Mouse (Mus musculus) liver, embryonic 12.5 days (tissue): Measurements from ENCODE around the gene Ccnq. TPM values are rescaled to one million over a fixed set of nuclear protein-coding genes. Genes with fewer than 3 reads are reported as not detected.
"Not testable (repeated sequence)": the region's sequence is repeated elsewhere in the genome, so short reads cannot be mapped to it uniquely, and the experiment has no call there.

ENCODE experiments used
- ATAC-seq: fragments of 200-750 bp; cut with Nextera tagmentation; 2 replicates; pipeline ENCODE4 v1.8.0; 2017; ENCODE audit warnings: moderate number of reproducible peaks, mild to moderate bottlenecking, moderate library complexity
- H3K27ac ChIP-seq: fragments of 300-500 bp; sonication (generic); 2 replicates; pipeline ENCODE4 v1.5.1; 2016; ENCODE audit warnings: mild to moderate bottlenecking
- H3K27me3 ChIP-seq: fragments of 300-500 bp; sonication (generic); replicated peaks from 2 replicates; pipeline ENCODE4 v1.6.1; 2016; ENCODE audit warnings: mild to moderate bottlenecking, moderate library complexity
- H3K36me3 ChIP-seq: fragments of 300-500 bp; sonication (generic); 2 replicates; pipeline ENCODE4 v1.6.1; 2016; ENCODE audit warnings: mild to moderate bottlenecking, moderate library complexity
- H3K4me1 ChIP-seq: fragments of 300-500 bp; sonication (generic); 2 replicates; pipeline ENCODE4 v1.6.1; 2016
- H3K4me2 ChIP-seq: fragments of 300-500 bp; sonication (generic); 2 replicates; pipeline ENCODE4 v1.6.1; 2016; ENCODE audit warnings: mild to moderate bottlenecking, moderate library complexity
- H3K4me3 ChIP-seq: fragments of 300-500 bp; sonication (generic); 2 replicates; pipeline ENCODE4 v1.5.1; 2016; ENCODE audit warnings: mild to moderate bottlenecking, moderate library complexity
- H3K9ac ChIP-seq: fragments of 300-500 bp; sonication (generic); 2 replicates; pipeline ENCODE4 v1.6.1; 2016; ENCODE audit warnings: mild to moderate bottlenecking, moderate library complexity
- H3K9me3 ChIP-seq: fragments of 300-500 bp; sonication (generic); replicated peaks from 2 replicates; pipeline ENCODE4 v1.6.1; 2016; ENCODE audit warnings: mild to moderate bottlenecking, moderate library complexity
- WGBS: fragments of 180-500 bp; shearing (Covaris S2); methylation state at CpG from one replicate; pipeline ENCODE4 v1.1.7; 2016; ENCODE audit not compliant: insufficient replicate concordance; 5-methylcytosine and 5-hydroxymethylcytosine counted together
- polyA plus RNA-seq: library from polyadenylated mRNA; unstranded; fragments of >200 nt; fragmentation: Nextera tagmentation; extraction: Ambion mirVana; gene quantifications from 2 replicates; pipeline ENCODE4 v1.2.1, GENCODE M21; 2016

The Ccnq gene
- polyA plus RNA-seq, 1 experiment from 2014 or later = 32.4 TPM

- not testable (repeated sequence) for H3K4me3 ChIP-seq, H3K9me3 ChIP-seq, H3K27me3 ChIP-seq, H3K9ac ChIP-seq, H3K4me2 ChIP-seq, H3K36me3 ChIP-seq, ATAC-seq, H3K27ac ChIP-seq
- peaks cover 27% of the 10 kb centered on the region for H3K4me1 ChIP-seq
- WGBS = 44% methylated on average over 1 of the region's 1 CpGs
Measured at GRCm38 (mm10) chr11:78754177-78754576, 2.6 kb upstream of the Ccnq start.

DNA sequence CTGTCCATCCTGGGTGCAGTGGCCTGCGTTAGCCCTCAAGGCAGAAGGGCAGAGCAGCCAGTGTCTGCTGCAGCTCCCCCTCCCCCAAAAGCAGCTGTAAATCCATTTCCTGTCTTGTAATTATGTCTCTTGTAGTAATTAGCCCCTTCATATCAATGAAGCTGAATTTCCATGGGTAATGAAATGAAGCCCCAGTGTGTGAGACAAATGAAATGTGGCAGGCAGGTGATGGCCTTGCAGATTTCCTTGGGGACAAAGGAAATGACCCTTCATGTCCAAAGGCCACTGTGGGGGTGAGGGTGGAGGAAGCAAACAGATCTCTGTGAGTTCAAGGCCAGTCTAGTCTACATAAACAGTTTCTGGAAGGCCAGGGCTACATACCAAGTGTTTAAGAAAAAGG is 1.7 kb upstream of the Ccnq start:
- H3K27me3 ChIP-seq = no peaks in the 10 kb centered on the region
- no peak overlapping the region for H3K9ac ChIP-seq
- peaks cover 18% of the 10 kb centered on the region for H3K36me3 ChIP-seq
- no peak overlapping the region for H3K27ac ChIP-seq
- H3K4me3 ChIP-seq = no peak overlapping the region
- H3K4me1 ChIP-seq = peaks cover 27% of the 10 kb centered on the region
- ATAC-seq = no peak
- WGBS = 76% methylated on average over 1 of the region's 1 CpGs
- H3K9me3 ChIP-seq = no peaks in the 10 kb centered on the region
- no peak overlapping the region for H3K4me2 ChIP-seq

GRCm38 (mm10) chr11:78751843-78752203 is 294 bp upstream of the Ccnq start:
- Histone ChIP-seq H3K4me1 (peaks cover 27% of the 10 kb centered on the region), H3K9me3 (no peaks in the 10 kb centered on the region), H3K9ac (peak overlapping the region; percentile 79), H3K36me3 (peaks cover 21% of the 10 kb centered on the region), H3K4me3 (peak overlapping the region; percentile 76), H3K27me3 (no peaks in the 10 kb centered on the region), H3K27ac (peak overlapping the region; percentile 74), H3K4me2 (peak overlapping the region; percentile 91)
- 4% methylated on average over 2 of the region's 2 CpGs for WGBS
- no peak for ATAC-seq

DNA sequence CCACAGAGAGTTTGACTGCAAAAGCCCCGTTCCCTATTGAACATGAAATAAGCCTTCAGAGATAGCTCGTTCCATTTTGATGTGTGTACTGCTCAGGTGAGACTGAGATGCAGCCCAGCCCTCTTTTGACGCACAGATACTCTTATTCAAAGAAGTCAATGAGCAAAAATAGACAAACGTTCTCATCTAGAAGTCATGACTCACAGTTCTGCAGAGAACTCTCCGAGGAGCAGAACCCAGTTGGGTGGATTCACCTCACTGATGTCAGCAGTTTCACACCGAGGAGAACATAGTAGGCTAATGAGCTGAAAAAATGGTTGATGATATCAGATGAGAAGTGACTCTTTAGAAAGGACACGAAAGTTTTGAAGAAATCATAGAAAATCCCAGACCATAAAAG is 5.3 kb downstream of the Ccnq start:
- Histone ChIP-seq H3K4me3 (no peak overlapping the region), H3K9ac (no peak overlapping the region), H3K36me3 (peaks cover 21% of the 10 kb centered on the region), H3K4me2 (no peak overlapping the region), H3K4me1 (peaks cover 17% of the 10 kb centered on the region), H3K9me3 (no peaks in the 10 kb centered on the region), H3K27ac (no peak overlapping the region), H3K27me3 (no peaks in the 10 kb centered on the region)
- no peak for ATAC-seq
- WGBS = 71% methylated on average over 7 of the region's 7 CpGs

GRCm38 (mm10) chr11:78745475-78745874 is 6.1 kb downstream of the Ccnq start:
- no peak overlapping the region for H3K9ac ChIP-seq
- ATAC-seq = no peak
- no peak overlapping the region for H3K4me3 ChIP-seq
- 47% methylated on average over 4 of the region's 4 CpGs for WGBS
- H3K27ac ChIP-seq = no peak overlapping the region
- no peaks in the 10 kb centered on the region for H3K27me3 ChIP-seq
- H3K4me1 ChIP-seq = peaks cover 10% of the 10 kb centered on the region
- no peak overlapping the region for H3K4me2 ChIP-seq
- peaks cover 21% of the 10 kb centered on the region for H3K36me3 ChIP-seq
- H3K9me3 ChIP-seq = no peaks in the 10 kb centered on the region

- H3K27me3 ChIP-seq = no peaks in the 10 kb centered on the region
- H3K4me2 ChIP-seq = no peak overlapping the region
- no peak overlapping the region for H3K27ac ChIP-seq
- no peaks in the 10 kb centered on the region for H3K36me3 ChIP-seq
- H3K9me3 ChIP-seq = no peaks in the 10 kb centered on the region
- H3K9ac ChIP-seq = no peak overlapping the region
- H3K4me1 ChIP-seq = no peaks in the 10 kb centered on the region
- WGBS = 52% methylated on average over 3 of the region's 3 CpGs
- H3K4me3 ChIP-seq = no peak overlapping the region
- no peak for ATAC-seq
Measured at GRCm38 (mm10) chr11:78742461-78742860, 9.1 kb downstream of the Ccnq start.

DNA sequence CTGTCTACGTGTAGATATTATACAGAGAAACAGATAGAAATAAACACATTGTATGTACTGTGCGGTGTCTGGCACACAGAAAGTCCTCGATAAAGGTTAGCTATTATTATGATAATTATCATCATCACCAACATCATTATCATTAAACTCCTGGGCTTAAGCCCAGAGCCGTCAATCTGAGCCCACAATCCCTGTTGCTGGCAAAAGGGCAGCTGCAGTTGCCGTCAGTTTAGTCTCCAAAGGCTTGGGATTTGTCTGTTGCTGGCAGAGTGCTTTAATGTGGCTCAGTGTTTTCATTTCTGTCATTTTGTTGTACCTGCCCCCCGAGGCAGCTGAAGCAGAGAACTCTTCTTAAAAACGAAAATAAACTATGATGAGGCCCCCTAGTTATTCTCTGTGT is 9.6 kb downstream of the Ccnq start:
- WGBS = 62% methylated on average over 7 of the region's 7 CpGs
- H3K36me3 ChIP-seq = no peaks in the 10 kb centered on the region

DNA sequence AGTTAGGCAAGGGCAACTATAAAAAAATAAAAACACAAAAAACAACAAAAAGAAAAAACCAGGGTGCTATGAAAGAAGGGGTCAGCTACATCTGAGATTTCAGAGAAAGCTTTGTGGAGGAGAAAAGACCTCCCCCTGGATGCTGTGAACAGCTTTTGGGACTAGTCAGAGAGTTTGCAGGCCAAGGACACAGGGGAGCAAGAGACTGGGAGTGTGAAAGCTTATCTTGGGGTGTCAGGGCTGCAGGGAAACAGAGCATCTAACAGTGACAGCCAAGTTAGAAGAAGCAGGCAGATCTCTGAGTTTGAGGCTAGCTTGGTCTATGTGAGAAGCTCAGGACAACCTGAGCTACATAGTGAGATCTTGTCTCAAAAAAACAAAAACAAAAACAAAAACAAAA is 12.2 kb downstream of the Ccnq start:
- H3K27me3 ChIP-seq = no peaks in the 10 kb centered on the region
- no peak for ATAC-seq
- H3K36me3 ChIP-seq = no peaks in the 10 kb centered on the region
- H3K4me2 ChIP-seq = no peak overlapping the region
- no peaks in the 10 kb centered on the region for H3K4me1 ChIP-seq
- no peak overlapping the region for H3K4me3 ChIP-seq
- H3K9me3 ChIP-seq = no peaks in the 10 kb centered on the region
- no peak overlapping the region for H3K27ac ChIP-seq
- H3K9ac ChIP-seq = no peak overlapping the region

More for the DNA sequence above, 9.6 kb downstream of the Ccnq start:
- Histone ChIP-seq H3K9ac (no peak overlapping the region), H3K4me3 (no peak overlapping the region), H3K27ac (no peak overlapping the region), H3K27me3 (no peaks in the 10 kb centered on the region), H3K4me2 (no peak overlapping the region), H3K4me1 (no peaks in the 10 kb centered on the region), H3K9me3 (no peaks in the 10 kb centered on the region)
- no peak for ATAC-seq

DNA sequence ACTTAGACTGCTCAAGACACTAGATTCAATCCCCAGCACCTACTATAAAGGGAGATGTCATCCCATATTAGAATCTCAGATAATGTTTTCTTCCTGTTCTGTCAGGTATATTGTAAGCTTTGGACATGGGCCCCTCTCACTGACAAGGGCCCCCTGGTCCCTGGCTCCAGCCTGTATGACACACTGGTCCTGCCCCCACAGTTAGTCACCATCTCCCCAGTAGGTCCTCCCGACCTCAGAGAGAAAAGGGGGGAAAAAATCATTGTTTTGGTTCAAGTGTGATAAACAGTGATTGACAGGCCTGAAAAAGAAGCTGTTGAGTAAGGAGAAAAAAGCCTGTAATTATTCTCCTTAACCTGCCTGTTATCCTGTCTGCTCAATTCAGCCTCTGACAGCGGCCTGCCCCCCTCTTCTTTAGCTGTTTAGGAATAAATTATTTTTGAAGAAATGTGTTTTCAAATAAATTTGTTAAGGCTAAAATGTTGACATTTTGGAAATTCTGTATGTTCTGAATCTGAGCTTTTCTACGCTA is 14.6 kb downstream of the Ccnq start:
- H3K4me1 ChIP-seq = peaks cover 9% of the 10 kb centered on the region; the same call in 1 of the 2 replicates
- no peak for ATAC-seq
- no peak overlapping the region for H3K9ac ChIP-seq
- H3K27ac ChIP-seq = no peak overlapping the region
- no peaks in the 10 kb centered on the region for H3K27me3 ChIP-seq
- H3K36me3 ChIP-seq = no peaks in the 10 kb centered on the region
- H3K4me2 ChIP-seq = no peak overlapping the region
- no peak overlapping the region for H3K4me3 ChIP-seq
- WGBS = 59% methylated on average over 3 of the region's 3 CpGs
- no peaks in the 10 kb centered on the region for H3K9me3 ChIP-seq

DNA sequence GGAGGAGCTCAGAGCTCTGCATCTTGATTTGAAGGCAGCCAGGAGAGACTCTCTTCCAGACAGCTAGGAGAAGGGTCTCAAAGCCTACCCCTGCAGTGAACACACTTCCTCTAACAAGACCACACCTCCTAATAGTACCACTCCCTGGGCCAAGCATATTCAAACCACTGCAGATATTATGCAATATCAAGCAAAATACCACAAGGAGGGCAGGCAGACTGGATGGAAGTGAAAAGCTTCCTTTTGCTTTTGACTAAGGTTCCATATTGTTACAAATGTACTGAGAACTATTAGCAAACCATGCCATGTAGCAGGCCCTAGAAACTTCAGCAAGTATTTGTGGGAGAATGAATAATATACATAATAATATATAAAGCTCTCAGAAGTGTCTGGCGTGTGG is 16.4 kb downstream of the Ccnq start:
- Histone ChIP-seq H3K4me1 (peaks cover 9% of the 10 kb centered on the region; the same call in 1 of the 2 replicates), H3K4me3 (no peak overlapping the region), H3K36me3 (no peaks in the 10 kb centered on the region), H3K27me3 (no peaks in the 10 kb centered on the region), H3K4me2 (no peak overlapping the region), H3K9me3 (no peaks in the 10 kb centered on the region), H3K27ac (no peak overlapping the region), H3K9ac (no peak overlapping the region)
- no peak for ATAC-seq
- 75% methylated on average over 1 of the region's 1 CpGs for WGBS

DNA sequence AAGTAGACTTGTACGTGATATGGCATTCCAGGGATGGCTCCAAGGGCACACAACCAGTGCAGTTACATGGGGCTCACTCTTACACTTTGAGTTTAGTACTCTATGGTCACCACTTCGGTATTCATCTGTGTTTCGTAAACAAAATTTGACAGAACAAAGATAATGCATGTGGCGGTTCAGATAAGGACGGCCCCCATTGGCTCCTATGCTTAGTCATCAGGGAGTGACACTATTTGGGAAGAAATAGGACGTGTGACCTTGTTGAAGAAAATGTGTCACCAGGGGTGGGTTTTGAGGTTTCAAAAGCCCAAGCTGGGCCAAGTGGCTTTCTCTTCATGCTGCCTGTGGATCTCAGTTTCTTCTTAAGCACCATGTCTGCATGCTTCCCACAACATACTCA is 18.9 kb downstream of the Ccnq start:
- Histone ChIP-seq H3K4me1 (peaks cover 9% of the 10 kb centered on the region; the same call in 1 of the 2 replicates), H3K36me3 (no peaks in the 10 kb centered on the region), H3K9me3 (no peaks in the 10 kb centered on the region), H3K9ac (no peak overlapping the region), H3K27ac (no peak overlapping the region), H3K27me3 (no peaks in the 10 kb centered on the region), H3K4me3 (no peak overlapping the region), H3K4me2 (no peak overlapping the region)
- WGBS = 48% methylated on average over 6 of the region's 6 CpGs
- ATAC-seq = peak; percentile 37; the same call in 1 of the 2 replicates

GRCm38 (mm10) chr11:78730902-78731301 is 20.6 kb downstream of the Ccnq start:
- no peaks in the 10 kb centered on the region for H3K9me3 ChIP-seq
- H3K27ac ChIP-seq = no peak overlapping the region
- no peaks in the 10 kb centered on the region for H3K27me3 ChIP-seq
- 8% methylated on average over 2 of the region's 2 CpGs for WGBS
- H3K4me2 ChIP-seq = no peak overlapping the region
- H3K4me3 ChIP-seq = no peak overlapping the region
- peaks cover 9% of the 10 kb centered on the region; the same call in 1 of the 2 replicates for H3K4me1 ChIP-seq
- no peak overlapping the region for H3K9ac ChIP-seq
- no peak for ATAC-seq
- H3K36me3 ChIP-seq = no peaks in the 10 kb centered on the region

GRCm38 (mm10) chr11:78728041-78728440 is 23.5 kb downstream of the Ccnq start:
- Histone ChIP-seq H3K9ac (no peak overlapping the region), H3K4me1 (peaks cover 8% of the 10 kb centered on the region; the same call in 1 of the 2 replicates)
- 47% methylated on average over 4 of the region's 4 CpGs for WGBS

More at GRCm38 (mm10) chr11:78728041-78728440, 23.5 kb downstream of the Ccnq start:
- no peak overlapping the region for H3K27ac ChIP-seq
- no peaks in the 10 kb centered on the region for H3K36me3 ChIP-seq
- H3K4me2 ChIP-seq = no peak overlapping the region
- no peaks in the 10 kb centered on the region for H3K27me3 ChIP-seq
- no peaks in the 10 kb centered on the region for H3K9me3 ChIP-seq
- ATAC-seq = no peak
- no peak overlapping the region for H3K4me3 ChIP-seq
